Mouse (Mus musculus) mouse embryonic stem cell (cell line): ENCODE results near the gene Agpat4.

Source experiments
- in situ Hi-C, 2 experiments: fragments of 300-500 bp; cut with MboI; formaldehyde crosslinking; loops; 1 replicate in 1 of 2; 3 replicates in 1 of 2; pipeline ENCODE4 v1.14.3; 2019 to 2020; ENCODE audit warnings: low sequenced_read_pairs in 2 of 2, low pct_unique_long_range_greater_than_20kb in 1 of 2, mixed read lengths in 1 of 2; ENCODE audit not compliant: unreplicated experiment in 1 of 2

Agpat4 gene

DNA sequence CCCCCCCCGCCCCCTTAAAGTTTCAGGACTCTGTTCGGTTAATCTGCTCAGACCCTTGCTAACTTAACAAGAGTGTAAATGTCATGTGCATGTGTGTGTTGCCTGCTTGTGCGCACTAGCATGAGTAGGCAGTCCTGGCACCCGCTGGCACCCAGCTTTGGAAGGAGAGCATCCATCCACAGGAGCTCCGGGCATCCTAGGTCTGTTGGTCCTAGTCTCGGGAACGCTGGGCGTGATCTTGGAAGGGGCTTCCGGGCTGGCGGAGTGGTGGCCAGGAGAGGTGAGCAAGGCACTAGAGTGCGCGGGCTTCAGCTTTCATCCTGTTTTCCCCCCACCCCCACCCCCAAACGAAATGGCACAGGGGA, at the start of gene Agpat4:
Gene Agpat4 (plus strand): TSS at position 144 of the 365 bp plus-strand sequence.
- in situ Hi-C loops = no loop called here

DNA sequence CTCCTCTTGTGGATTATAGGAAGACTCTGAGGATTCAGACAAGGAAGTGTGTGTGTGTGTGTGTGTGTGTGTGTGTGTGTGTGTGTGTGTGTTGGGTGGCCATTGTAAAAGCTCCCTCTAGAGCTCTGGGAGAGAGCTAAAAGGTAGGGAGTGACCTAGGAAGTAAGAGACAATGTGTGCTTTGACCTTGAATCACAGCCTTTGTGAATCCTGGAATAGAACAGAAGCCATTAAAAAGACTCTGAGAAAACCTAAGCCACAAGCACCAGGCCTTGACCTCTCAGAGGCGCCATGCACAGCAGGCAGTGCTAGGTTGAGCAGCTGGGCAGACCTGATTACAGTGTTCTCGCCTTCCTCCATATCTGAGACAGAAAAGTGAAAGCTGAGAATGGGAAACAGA, 41.7 kb upstream of the Agpat4 start:
- in situ Hi-C loops = no loop called here

DNA sequence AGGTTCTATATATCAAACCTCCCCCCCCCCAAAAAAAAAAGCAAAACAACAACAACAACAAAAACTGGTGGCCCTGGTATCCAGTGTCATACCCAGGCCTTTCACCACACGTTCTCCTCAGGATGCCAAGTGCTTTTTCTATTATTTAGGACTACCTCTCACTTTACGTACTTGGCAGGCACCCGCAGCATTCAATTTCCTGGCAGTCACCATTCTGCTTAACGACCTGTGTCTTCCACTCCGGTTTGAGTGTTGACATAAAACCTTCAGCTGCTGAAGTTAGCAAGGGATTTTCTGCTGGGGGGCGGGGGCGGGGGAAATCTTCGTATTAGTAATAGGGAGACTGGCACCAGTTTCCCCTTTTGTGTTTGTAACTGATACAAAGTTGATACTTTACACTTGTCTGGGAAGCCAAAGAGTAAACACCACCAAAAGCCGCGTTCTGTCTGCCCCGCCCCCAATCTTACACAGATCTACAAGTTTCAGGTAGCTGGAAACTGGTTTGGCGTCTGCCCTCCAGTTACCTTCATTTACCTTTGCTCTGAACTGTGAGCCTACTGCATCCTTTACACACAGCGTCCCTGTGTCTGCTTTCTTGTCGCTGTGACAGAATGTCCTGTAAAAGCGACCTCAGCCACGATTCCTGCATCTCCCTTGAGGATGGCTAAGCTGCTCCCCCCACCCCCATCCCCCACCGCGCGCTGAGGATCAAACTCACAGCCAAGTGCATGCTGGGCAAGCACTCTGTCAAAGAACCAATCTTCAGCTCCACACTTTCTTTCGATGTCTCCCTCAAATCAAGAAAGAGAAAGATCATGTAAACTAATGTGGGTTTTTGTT, 37.6 kb upstream of the Agpat4 start:
- in situ Hi-C loops = no loop called here

DNA sequence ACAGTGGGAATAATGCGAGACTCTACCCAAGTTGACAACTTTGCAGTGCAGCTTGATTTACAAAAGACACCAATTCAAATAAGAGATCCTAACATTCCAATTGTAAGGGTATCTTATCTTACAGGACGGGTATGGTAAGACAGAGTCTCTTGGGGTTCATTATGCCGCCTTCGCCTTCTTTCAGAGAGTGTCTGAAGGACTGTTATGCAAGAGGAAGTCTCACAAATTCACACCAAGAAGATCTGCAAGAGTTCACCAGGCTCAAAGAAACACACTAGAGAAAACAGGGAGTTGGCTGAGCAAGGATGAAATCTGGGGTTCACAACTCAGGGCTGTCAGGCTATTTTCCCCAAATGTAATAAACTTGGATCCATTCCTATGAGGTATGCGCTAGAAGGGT, 36.3 kb upstream of the Agpat4 start:
- in situ Hi-C loops = no loop called here

DNA sequence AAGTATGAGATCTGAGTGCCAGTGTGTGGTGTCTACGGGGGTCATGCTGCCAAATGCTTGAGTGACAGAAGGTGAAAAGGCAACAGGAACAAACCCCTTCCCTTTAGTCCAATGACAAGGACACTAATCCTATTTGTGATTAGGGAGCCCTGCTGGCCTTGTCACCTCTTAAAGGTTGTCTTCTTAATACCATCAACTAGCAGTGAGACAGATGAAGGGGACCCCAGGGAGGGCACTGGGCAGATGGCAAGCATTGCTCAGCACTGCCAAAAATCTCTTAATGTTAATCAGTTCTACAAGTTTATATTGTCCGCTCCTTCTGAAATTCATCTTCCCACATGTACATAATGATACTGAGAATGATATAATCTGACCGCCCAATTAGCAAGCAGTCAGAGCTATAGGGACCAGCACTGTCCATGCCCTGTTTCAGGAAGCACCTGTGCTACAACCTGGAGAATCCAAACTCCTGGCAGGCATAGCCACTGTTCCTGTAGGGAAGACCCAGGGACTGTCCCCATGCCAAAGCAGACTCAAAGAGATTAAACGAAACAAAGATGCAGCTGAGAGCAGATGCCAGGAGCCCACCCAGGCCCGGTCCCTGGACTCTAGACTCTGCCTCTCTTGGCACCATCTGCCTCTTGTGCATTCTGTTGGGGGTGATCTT, 28.1 kb upstream of the Agpat4 start:
- in situ Hi-C loops = no loop called here

DNA sequence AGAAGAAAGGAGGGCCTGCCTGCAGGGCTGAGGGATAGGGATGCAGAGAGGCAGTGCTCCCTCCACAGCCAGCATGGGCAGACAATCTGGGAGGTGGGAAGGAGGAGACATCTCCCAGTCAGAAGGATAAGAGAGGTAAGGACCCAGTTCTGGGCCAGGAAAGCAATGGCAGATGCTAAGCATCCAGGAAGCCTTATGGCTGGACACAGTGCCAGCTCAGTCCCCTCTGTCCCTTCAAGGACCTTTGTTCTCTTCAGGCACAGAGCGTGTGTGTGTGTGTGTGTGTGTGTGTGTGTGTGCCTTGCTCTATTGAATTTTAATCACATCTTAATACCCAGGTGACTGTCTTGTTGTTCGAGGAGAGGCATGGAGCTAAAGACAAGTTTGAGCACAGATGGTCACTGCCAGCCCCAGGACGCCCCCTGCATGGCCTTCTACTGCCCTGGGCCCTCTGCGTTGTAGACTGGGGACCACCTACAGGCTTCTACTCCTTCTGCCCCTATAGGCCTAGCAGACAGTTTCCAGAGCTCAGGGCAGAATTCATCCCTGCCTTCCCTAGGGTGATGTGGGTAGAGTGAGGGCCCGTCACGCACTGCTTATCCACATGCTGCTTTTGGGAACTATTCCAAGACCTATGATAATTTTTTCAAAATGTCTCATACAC, 25.5 kb upstream of the Agpat4 start:
- in situ Hi-C loops = no loop called here

DNA sequence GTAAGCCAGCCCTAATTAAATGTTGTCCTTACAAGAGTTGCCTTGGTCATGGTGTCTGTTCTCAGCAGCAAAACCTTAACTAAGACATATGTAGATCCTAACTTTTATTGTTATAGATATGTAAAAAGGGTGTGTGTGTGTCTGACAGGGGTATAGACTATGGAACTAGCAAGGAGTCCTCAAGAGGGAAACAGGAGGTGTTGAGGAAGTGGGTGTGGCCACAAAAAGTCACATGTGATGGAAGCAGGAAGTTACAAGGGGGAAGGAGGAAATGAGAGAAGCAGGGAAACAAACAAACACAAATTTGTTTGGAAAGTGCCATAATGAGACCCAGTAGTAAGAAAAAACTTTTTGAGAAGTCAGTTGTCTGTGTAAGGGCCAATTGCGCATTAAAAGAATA, 24.5 kb upstream of the Agpat4 start:
- in situ Hi-C loops = no loop called here

DNA sequence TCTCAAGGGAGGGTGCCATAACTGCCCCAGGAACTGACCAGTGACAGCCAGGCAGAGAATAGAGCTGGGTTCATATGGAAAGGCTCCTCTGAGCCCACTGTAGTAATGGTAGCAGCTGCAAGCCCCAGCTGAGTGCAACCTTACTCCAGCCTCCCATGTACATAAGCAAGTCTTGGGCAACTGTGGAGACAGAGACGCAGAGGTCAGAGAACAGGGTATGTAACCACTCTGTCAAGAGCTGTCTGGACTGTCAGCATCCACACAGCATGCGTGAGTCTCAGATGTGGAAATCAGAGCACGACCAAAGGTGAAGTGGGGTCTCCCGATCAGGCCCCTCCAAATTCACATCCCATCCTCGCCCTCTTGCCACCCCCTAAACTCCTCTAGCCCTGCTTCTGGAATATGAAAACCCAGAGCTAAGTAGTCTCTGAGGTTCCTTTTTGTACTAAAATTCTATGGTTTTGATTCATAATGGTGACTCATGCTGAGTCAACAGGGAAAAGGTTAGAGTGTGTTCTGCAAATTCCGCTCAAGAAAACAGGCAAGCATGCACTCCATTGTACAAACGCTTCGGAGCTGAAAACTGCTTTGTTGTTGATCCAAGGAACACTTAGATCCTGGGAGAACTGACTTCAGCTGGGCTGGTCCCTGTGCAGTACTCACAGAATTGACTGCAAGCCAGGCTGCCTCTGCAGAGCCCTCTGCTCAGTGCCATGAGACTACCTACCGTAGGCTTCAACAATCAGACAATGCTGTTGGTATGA, 23.5 kb upstream of the Agpat4 start:
- in situ Hi-C loops = no loop called here

DNA sequence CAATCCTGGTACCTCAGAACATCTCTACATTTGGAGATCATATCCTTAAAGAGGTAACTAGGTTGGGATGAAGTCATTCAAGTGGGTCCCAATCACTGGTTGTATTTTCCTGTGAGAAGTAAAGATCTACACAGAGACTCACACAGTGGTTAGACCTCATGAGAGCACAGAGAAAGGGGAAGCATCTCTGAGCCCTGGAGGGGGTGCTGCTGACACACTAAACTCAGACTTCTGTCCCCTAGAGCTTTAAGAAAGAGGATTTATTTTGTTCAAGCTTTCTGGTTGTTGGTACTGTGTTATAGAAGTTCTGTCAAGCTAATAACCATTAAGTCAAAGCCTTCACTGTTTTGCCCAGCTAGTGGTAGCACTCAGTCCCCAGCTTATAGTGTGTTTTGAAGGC, 19.1 kb upstream of the Agpat4 start:
- in situ Hi-C loops = no loop called here

DNA sequence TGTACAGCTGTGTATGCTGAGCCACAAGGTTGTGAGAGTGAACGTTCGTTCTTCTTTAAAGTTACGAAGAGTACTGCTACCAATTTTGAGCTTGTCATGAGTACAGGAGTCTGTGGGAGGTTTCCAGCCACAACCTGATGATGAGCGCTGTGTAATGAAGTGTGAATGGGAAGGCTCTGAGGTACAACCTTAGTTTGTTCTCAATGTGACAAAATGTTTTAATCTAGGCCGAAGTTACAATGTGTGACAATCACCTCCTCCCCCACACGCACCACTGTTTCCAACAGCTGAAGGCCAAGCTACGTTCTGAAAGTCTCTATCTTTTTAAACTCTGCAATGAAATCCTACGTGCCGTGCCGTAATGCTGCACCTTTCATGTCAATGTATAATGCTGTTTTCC, 16.2 kb upstream of the Agpat4 start:
- in situ Hi-C loops = loop anchor here (5.0 kb wide), 1 partner anchor 110 kb away; no protein-coding TSS in a partner anchor

DNA sequence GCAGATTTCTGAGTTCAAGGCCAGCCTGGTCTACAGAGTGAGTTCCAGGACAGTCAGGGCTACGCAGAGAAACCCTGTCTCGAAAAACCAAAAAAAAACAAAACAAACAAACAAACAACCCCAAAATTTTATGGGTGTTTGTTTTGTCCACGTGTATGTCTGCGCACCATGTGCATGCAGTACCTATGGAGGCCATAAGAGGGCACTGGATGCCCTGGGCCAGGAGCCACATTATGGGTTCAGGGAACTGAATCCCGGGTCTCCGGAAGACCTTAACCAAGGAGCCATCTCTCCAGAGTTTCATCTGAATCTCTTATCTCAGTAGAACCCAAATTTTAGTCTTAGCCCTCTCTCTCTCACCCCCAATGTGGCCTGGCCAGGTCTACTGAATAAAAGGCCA, 14.7 kb upstream of the Agpat4 start:
- in situ Hi-C loops = loop anchor here (5.0 kb wide), 1 partner anchor 109 kb away; no protein-coding TSS in a partner anchor

DNA sequence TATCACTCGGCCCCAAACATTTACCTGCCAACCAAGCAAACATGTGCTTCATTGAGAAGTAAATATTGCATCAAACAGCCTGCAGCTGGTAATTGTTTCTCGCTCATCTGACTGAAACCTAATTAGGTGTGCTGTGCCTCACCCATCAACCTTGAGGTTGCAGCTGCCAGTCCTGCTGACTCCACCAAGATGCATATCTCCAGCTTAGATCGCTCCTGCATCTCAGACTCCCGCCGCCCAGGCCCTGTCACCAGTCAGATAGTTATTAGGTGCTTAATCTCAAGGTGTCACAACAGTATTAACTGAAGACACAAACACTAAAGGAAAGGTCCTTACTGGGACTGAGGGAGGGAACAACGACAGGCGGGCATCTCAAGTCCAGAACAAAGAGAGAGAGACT, 14.3 kb upstream of the Agpat4 start:
- in situ Hi-C loops = loop anchor here (5.0 kb wide), 1 partner anchor 108 kb away; no protein-coding TSS in a partner anchor

DNA sequence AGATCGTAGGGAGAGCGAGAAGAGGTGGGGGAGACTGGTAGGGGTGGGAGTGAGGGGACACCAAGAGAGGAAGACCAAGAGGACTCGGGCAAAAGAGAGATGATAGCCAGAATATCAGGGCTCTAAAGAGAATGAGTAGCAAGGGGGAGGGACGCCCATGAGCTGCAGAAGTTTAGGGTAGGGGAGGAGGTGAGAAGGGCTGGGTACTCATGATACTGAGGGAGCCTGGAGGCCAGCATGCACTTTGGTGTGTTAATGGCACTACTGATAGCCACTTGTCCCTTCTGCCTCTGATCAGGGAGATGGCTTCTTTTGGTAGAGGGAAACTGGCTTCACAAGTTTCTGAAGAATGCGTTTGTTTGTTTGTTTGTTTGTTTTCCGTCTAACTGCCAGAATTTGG, 13.8 kb upstream of the Agpat4 start:
- in situ Hi-C loops = loop anchor here (5.0 kb wide), 1 partner anchor 108 kb away; no protein-coding TSS in a partner anchor

DNA sequence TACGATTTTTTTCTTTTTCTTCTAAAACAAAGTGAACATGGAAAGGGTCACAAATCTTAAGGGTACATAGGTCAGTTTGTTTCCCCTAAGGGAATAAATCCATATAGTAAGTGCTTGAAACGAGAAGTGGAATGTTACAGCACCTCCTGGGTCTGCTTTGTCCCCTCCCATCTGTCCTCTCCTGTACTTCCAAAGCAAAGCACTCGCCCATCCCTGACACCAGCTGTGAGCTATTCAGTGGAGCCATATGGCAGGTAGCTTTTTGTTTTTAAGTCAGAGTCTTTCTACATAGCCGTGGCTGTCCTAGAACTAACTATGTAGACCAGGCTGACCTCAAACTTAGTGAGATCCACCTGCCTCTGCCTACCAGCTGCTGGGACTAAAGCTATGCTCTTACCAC, 12.2 kb upstream of the Agpat4 start:
- in situ Hi-C loops = no loop called here

DNA sequence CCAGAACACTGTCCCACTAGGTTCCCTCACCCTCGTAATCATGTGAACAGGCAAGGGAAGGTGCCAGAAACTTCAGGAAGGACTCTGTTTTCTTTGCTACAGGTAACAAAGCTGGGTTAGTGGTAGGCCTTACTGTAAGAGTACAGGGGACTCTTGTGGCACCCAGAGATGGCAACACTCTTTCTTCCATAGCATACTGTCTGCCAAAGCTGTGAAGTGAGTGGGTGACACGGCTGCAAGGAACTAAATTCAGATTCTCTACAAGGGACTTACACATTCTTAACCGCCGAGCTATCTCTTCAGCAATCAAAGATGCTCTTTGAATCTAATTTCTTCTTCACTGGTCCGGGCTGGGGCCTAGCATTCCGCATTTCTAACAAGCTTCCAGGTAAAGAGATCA, 4.9 kb upstream of the Agpat4 start:
- in situ Hi-C loops = no loop called here

DNA sequence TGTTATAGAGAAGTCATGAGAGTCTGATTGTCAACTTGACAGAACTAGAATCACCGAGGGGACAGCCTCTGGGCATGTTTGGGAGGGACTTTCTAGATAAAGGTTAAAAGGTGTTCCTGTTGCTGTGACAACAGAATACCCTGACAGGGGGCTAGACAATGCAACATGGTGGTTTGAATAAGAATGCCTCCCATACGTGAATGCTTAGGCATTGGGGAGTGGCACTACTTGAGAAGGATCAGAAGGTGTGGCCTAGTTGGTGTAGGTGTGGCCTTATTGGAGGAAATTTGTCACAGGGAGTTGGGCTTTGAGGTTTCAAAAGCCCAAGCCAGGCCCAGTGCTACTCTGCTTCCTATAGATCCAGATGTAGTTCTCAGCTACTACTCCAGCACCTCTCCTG, 3.4 kb upstream of the Agpat4 start:
- in situ Hi-C loops = no loop called here

DNA sequence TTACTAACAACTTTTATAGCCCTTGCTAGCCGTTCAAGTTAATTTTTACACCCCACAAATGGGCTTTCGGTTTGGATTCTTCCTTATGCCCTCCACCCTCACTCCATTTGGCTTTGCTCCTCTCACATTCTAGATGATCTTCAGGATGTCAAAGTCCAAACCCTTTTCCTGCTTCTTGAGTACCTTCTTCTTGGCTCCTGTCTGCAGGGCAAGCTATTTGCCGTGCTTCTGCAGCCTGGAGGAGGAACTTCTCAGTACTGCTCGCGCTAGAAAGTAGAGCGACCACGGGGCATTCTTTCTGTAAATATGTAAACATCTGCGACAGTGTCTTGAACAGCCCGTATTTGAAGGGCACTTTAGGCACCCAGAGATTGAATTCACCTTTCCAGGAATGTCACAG, 373 bp upstream of the Agpat4 start:
- in situ Hi-C loops = no loop called here

DNA sequence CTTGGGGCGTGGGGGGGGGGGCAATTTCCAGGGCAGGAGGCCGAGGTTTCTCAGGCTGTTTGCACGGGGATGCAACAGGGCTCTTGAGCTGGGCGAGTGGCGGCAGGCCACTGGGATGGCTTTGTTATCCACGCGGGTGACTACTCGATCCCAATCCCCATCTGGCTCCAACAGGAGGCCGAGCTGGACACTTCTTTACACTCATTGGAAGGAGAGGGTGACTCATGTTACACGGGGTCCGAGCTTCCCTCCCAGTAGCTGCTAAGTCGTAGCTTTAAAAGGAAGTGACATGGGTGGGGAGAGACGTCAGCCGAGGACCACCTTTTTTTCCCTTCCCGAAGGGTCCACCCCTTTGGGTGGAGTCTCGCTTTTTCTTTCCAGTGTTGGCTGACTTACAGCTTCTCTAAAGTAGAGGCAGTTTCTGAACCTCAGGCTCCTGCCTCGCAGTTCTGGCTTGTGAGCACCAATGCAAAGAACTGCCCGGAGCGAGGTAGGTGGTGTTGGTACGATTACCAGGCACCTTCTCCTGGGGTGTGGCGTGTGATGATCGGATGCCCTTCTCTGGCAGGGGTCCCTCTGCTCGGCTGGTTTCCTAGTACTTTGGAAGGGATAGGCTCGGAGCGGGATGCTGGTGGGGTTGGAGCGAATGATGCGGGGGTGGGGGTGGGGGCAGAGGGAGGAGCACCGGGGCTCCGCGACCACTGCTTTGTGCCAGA, 580 bp downstream of the Agpat4 start:
- in situ Hi-C loops = no loop called here
